ENCODE assay signal across 10 mouse cellular contexts in the genomic region with DNA sequence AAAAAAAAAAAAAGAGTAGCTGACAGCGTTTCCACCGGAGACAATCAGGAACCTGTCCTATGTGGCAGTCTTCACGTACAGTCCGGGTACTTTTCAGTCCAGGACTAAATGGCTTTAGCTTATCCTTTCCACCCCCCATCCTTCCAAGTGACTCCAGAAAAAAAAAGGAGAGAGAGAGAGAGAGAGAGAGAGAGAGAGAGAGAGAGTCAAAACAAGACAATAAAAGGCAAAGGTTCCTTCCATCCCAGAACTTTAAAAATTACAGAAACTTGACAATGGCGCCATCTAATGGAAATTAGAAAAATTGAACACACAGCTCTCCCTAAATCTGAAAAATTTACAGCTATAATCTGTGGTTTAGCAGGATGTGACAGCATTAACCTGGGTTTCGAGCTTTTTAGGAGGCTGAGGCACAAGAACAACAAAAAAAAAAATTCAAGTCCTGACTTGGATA. TPM values are rescaled to one million over a fixed set of nuclear protein-coding genes. Genes with fewer than 3 reads are reported as not detected.
DNase-seq lines count a peak whose midpoint lies in the region; ATAC-seq and TF ChIP-seq lines count a peak whose summit lies in the region.
"Had no signal": no experiment of that assay in that cellular context is flagged by ENCODE, and none has a peak within 500 bp of the region (broad histone marks: within the 10 kb centered on the region; RNA-seq: fewer than 3 reads in every experiment).

No protein-coding gene starts in this region.

- peak; percentile 79 for TF ChIP-seq CTCF in heart, adult 2 months (IDR thresholded peaks at IDR 0.05)

- H3K4me3 ChIP-seq in heart, adult 2 months: no peak overlapping the region
- no peak overlapping the region for H3K4me3 ChIP-seq in heart, embryonic 11.5 days (ENCODE audit: low read depth, low read length)
- H3K4me3 ChIP-seq: hindbrain, embryonic 13.5 days; megakaryocyte, embryonic 14.5 days had no signal

- intact Hi-C loops in heart, adult 2 months (cut with DNase I): loop anchor here (1.0 to 5.0 kb wide), 3 partner anchors 94 to 324 kb away; no protein-coding TSS in a partner anchor
- intact Hi-C loops in heart, postnatal 25 days (cut with DNase I): loop anchor here (1.0 to 10.0 kb wide), 2 partner anchors 94 to 328 kb away; no protein-coding TSS in a partner anchor

- no peak for TF ChIP-seq EP300 in heart, adult 2 months (IDR thresholded peaks at IDR 0.05; ENCODE audit: insufficient read depth, low read depth, low read length)

- ATAC-seq in erythroid progenitor cell, adult 5-6 weeks (replicated peaks; ENCODE audit: low FRiP score, poor library complexity, severe bottlenecking): no peak
- ATAC-seq in heart, embryonic 11.5 days (replicated peaks; ENCODE audit: insufficient number of reproducible peaks, low FRiP score, low TSS enrichment): no peak

- no peak overlapping the region for H3K27ac ChIP-seq in heart, adult 2 months
- H3K27ac ChIP-seq in heart, embryonic 11.5 days (ENCODE audit: low read depth, low read length): no peak overlapping the region
- H3K27ac ChIP-seq: hindbrain, embryonic 13.5 days had no signal

- H3K79me2 ChIP-seq in heart, adult 2 months (replicated peaks; ENCODE audit: control insufficient read depth, insufficient read depth, low read length): no peaks in the 10 kb centered on the region

- TF ChIP-seq POLR2A in heart, adult 2 months (IDR thresholded peaks at IDR 0.05; ENCODE audit: insufficient read depth, low read depth, low read length): no peak

- peaks cover 10% of the 10 kb centered on the region for H3K4me1 ChIP-seq in heart, adult 2 months (ENCODE audit: control insufficient read depth, insufficient read depth, low read length)
- H3K4me1 ChIP-seq in heart, embryonic 11.5 days (ENCODE audit: control insufficient read depth, insufficient read depth, low read length): peaks cover 3% of the 10 kb centered on the region

- 20% methylated on average over 6 of the region's 6 CpGs for WGBS in heart, adult 2 months
- WGBS in heart, embryonic 11.5 days (ENCODE audit: insufficient replicate concordance): 49% methylated on average over 6 of the region's 6 CpGs

- no peaks in the 10 kb centered on the region; the same call in 1 of the 2 replicates for H3K36me3 ChIP-seq in heart, adult 2 months (ENCODE audit: control insufficient read depth, insufficient read depth, low read length)
- no peaks in the 10 kb centered on the region for H3K36me3 ChIP-seq in heart, embryonic 11.5 days (ENCODE audit: control insufficient read depth, insufficient read depth, low read length)
- H3K36me3 ChIP-seq: hindbrain, embryonic 13.5 days had no signal

- no peak overlapping the region for H3K9ac ChIP-seq in heart, adult 2 months (ENCODE audit: low read depth, low read length)
- no peak overlapping the region for H3K9ac ChIP-seq in heart, embryonic 11.5 days (ENCODE audit: low read depth, low read length)
- H3K9ac ChIP-seq: hindbrain, embryonic 13.5 days had no signal

- H3K27me3 ChIP-seq in heart, adult 2 months (ENCODE audit: control insufficient read depth, insufficient read depth, low read length): no peaks in the 10 kb centered on the region
- no peaks in the 10 kb centered on the region for H3K27me3 ChIP-seq in heart, embryonic 11.5 days (ENCODE audit: control insufficient read depth, insufficient read depth, low read length)

- 0 out of 2 replicates have a peak, but pooled peaks cover 2% of the 10 kb centered on the region for H3K9me3 ChIP-seq in heart, embryonic 11.5 days (replicated peaks; ENCODE audit: control insufficient read depth, low read length)
- H3K9me3 ChIP-seq: hindbrain, embryonic 13.5 days had no signal

- no peak overlapping the region for H3K4me2 ChIP-seq in heart, embryonic 11.5 days
- H3K4me2 ChIP-seq: hindbrain, embryonic 13.5 days had no signal

- DNase-seq in heart, adult 2 months: no peak
- no peak for DNase-seq in heart, postnatal 25 days (ENCODE audit: low spot score)
- DNase-seq in thymus, postnatal 0 days (ENCODE audit: low spot score): peak; percentile 64
- no peak for DNase-seq in thymus, adult 18-20 months
- DNase-seq in embryo, embryonic 9.5 days (ENCODE audit: extremely low spot score): peak; percentile 54
- DNase-seq in adrenal gland, postnatal 25 days: no peak

RNA-seq across cellular contexts. Expression of gene Pecam1, which starts 8.0 kb away (rescaled TPM):
- 100 to 1,000 TPM; 114 to 123 TPM for total RNA-seq in heart, adult 2 months (2021)
- 78.3 and 130 TPM in 2 replicates for polyA plus RNA-seq in heart, adult 2 months (2012; rRNA removed)
- 100 to 1,000 TPM; 127 to 139 TPM for total RNA-seq in heart, postnatal 25 days (2021)
- polyA plus RNA-seq in thymus, postnatal 0 days (2015; fragmentation: Nextera tagmentation; extraction: Ambion mirVana): 60.8 and 61.8 TPM in 2 replicates
- total RNA-seq in erythroid progenitor cell, adult 5-6 weeks (2015; ENCODE audit: low replicate concordance): 7.1 and 16.6 TPM in 2 replicates
- total RNA-seq in erythroid progenitor cell, adult 5-6 weeks (2017; ENCODE audit: low replicate concordance): 5.5 and 7.2 TPM in 2 replicates
- 76.1 and 90.7 TPM in 2 replicates for total RNA-seq in adrenal gland, postnatal 25 days (2021)
- 52.0 and 61.8 TPM in 2 replicates for polyA plus RNA-seq in heart, embryonic 11.5 days (2014; fragmentation: Nextera tagmentation; extraction: Ambion mirVana)

RNA-seq across cellular contexts. Expression of gene Milr1, which starts 8.6 kb away (rescaled TPM):
- 1 to 10 TPM in 1 of 2 experiments, under 1 TPM in 1; 0.93 to 1.4 TPM for total RNA-seq in heart, adult 2 months (2021)
- polyA plus RNA-seq in heart, adult 2 months (2012; rRNA removed): 0.29 and 0.56 TPM in 2 replicates
- total RNA-seq in heart, postnatal 25 days (2021): 1 to 10 TPM; 1.1 to 1.6 TPM
- 8.2 and 11.4 TPM in 2 replicates for polyA plus RNA-seq in thymus, postnatal 0 days (2015; fragmentation: Nextera tagmentation; extraction: Ambion mirVana)
- 7.9 and 10.5 TPM in 2 replicates for total RNA-seq in erythroid progenitor cell, adult 5-6 weeks (2015; ENCODE audit: low replicate concordance)
- 9.1 and 13.4 TPM in 2 replicates for total RNA-seq in erythroid progenitor cell, adult 5-6 weeks (2017; ENCODE audit: low replicate concordance)
- total RNA-seq in adrenal gland, postnatal 25 days (2021): 0.52 and 0.71 TPM in 2 replicates
- polyA plus RNA-seq in heart, embryonic 11.5 days (2014; fragmentation: Nextera tagmentation; extraction: Ambion mirVana): 1.2 TPM in 2 replicates

RNA-seq across cellular contexts. Expression of gene Polg2, which starts 36.9 kb away (rescaled TPM):
- total RNA-seq in heart, adult 2 months (2021): 1 to 10 TPM; 3.7 to 4.2 TPM
- 2.7 and 3.8 TPM in 2 replicates for polyA plus RNA-seq in heart, adult 2 months (2012; rRNA removed)
- total RNA-seq in heart, postnatal 25 days (2021): 1 to 10 TPM; 4.2 to 4.9 TPM
- 18.9 and 19.1 TPM in 2 replicates for polyA plus RNA-seq in thymus, postnatal 0 days (2015; fragmentation: Nextera tagmentation; extraction: Ambion mirVana)
- total RNA-seq in erythroid progenitor cell, adult 5-6 weeks (2015; ENCODE audit: low replicate concordance): 3.2 and 4.6 TPM in 2 replicates
- 1.4 and 3.9 TPM in 2 replicates for total RNA-seq in erythroid progenitor cell, adult 5-6 weeks (2017; ENCODE audit: low replicate concordance)
- total RNA-seq in adrenal gland, postnatal 25 days (2021): 7.1 and 8.4 TPM in 2 replicates
- polyA plus RNA-seq in heart, embryonic 11.5 days (2014; fragmentation: Nextera tagmentation; extraction: Ambion mirVana): 7.5 and 9.3 TPM in 2 replicates

RNA-seq across cellular contexts. Expression of gene Ddx5, which starts 46.6 kb away (rescaled TPM):
- 100 to 1,000 TPM; 328 to 354 TPM for total RNA-seq in heart, adult 2 months (2021)
- 202 and 306 TPM in 2 replicates for polyA plus RNA-seq in heart, adult 2 months (2012; rRNA removed)
- total RNA-seq in heart, postnatal 25 days (2021): 100 to 1,000 TPM; 310 to 351 TPM
- 417 and 435 TPM in 2 replicates for polyA plus RNA-seq in thymus, postnatal 0 days (2015; fragmentation: Nextera tagmentation; extraction: Ambion mirVana)
- 493 and 595 TPM in 2 replicates for total RNA-seq in erythroid progenitor cell, adult 5-6 weeks (2015; ENCODE audit: low replicate concordance)
- total RNA-seq in erythroid progenitor cell, adult 5-6 weeks (2017; ENCODE audit: low replicate concordance): 692 and 836 TPM in 2 replicates
- 703 and 926 TPM in 2 replicates for total RNA-seq in adrenal gland, postnatal 25 days (2021)
- 277 and 291 TPM in 2 replicates for polyA plus RNA-seq in heart, embryonic 11.5 days (2014; fragmentation: Nextera tagmentation; extraction: Ambion mirVana)

RNA-seq across cellular contexts. Expression of gene Cep95, which starts 46.6 kb away (rescaled TPM):
- total RNA-seq in heart, adult 2 months (2021): 1 to 10 TPM; 4.9 to 6.0 TPM
- 2.7 and 5.3 TPM in 2 replicates for polyA plus RNA-seq in heart, adult 2 months (2012; rRNA removed)
- total RNA-seq in heart, postnatal 25 days (2021): 1 to 10 TPM; 5.9 to 7.3 TPM
- polyA plus RNA-seq in thymus, postnatal 0 days (2015; fragmentation: Nextera tagmentation; extraction: Ambion mirVana): 20.7 and 23.6 TPM in 2 replicates
- total RNA-seq in erythroid progenitor cell, adult 5-6 weeks (2015; ENCODE audit: low replicate concordance): 60.8 and 66.3 TPM in 2 replicates
- 39.8 and 61.5 TPM in 2 replicates for total RNA-seq in erythroid progenitor cell, adult 5-6 weeks (2017; ENCODE audit: low replicate concordance)
- total RNA-seq in adrenal gland, postnatal 25 days (2021): 10.5 and 14.7 TPM in 2 replicates
- 15.6 and 17.0 TPM in 2 replicates for polyA plus RNA-seq in heart, embryonic 11.5 days (2014; fragmentation: Nextera tagmentation; extraction: Ambion mirVana)

Comparison
In these comparisons a context has a peak if more than half of its experiments do, and no peak if none do; other contexts are left out.
1. DNase-seq: peak in thymus, postnatal 0 days (single experiment) and embryo, embryonic 9.5 days (single experiment); none in heart, adult 2 months (0 of 2), heart, postnatal 25 days (single experiment), thymus, adult 18-20 months (0 of 2) and adrenal gland, postnatal 25 days (single experiment).